Mouse (Mus musculus): ENCODE measurements at regions not wholly inside any gene's neighbourhood (a gene's known extent, or its start where the extent isn't known, plus 50 kb on each side); places are given as distances from the start of the nearest gene placed in this dataset.

GRCm38 (mm10) chr4:4556126-4556525 is 237.0 kb downstream of the Impad1 start:
- H3K9ac ChIP-seq: no peak overlapping the region
- no peaks in the 10 kb centered on the region for H3K36me3 ChIP-seq
- H3K4me3 ChIP-seq: no peak overlapping the region
- H3K27me3 ChIP-seq: no peaks in the 10 kb centered on the region
- no peak overlapping the region for H3K27ac ChIP-seq
- no peaks in the 10 kb centered on the region for H3K9me3 ChIP-seq
- no peak overlapping the region for H3K4me2 ChIP-seq
- no peak for ATAC-seq (ENCODE audit: insufficient number of reproducible peaks, low FRiP score, low TSS enrichment, low read depth)
- WGBS: 65% methylated on average over 12 of the region's 12 CpGs
- no peaks in the 10 kb centered on the region for H3K4me1 ChIP-seq

DNA sequence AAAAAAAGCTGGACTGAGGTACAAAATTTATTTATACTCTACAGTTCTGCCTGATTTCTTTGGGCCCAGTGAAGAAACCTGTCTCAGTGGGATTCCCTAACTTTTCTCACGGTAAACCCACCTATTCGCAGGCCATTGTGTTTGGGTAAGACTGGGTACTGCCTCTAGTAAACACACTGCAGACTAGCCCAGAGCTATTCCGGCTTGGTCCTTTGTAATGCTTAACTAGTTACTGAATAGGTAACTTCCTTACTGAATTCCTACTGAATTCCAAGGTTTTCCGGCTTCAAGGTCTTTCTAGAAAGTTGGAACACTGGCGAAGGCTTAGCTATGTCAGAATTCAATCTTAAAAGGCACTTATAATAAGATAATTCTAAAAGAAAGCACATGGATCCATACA is 242.9 kb downstream of the Impad1 start:
- Histone ChIP-seq H3K4me3 (no peak overlapping the region), H3K36me3 (no peaks in the 10 kb centered on the region), H3K9me3 (no peaks in the 10 kb centered on the region), H3K4me2 (no peak overlapping the region), H3K27me3 (no peaks in the 10 kb centered on the region), H3K27ac (no peak overlapping the region), H3K4me1 (no peaks in the 10 kb centered on the region), H3K9ac (no peak overlapping the region)
- ATAC-seq (ENCODE audit: insufficient number of reproducible peaks, low FRiP score, low TSS enrichment, low read depth): no peak
- WGBS: 90% methylated on average over 5 of the region's 5 CpGs

DNA sequence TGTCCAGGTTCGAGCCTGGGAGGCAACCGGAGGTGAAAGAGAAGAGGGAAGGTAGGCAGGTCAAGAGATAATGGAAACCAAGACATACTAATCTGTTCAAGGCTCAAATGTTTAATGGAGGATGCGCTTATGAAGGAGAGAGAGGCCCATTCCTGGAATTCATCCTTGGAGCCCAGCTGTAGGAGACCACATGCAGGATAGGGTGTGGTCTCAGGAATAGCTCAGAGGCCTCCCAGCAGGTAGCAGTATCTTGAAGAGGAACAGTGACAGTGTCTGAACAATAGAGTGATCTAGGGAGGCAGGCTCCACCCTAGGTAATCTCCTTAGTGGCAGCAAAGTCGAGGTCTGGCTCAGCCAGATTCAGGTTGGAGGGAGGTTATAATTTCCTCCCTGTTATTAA is 243.3 kb downstream of the Impad1 start:
- H3K27me3 ChIP-seq: no peaks in the 10 kb centered on the region
- 85% methylated on average over 4 of the region's 4 CpGs for WGBS
- H3K4me3 ChIP-seq: no peak overlapping the region
- no peak overlapping the region for H3K4me2 ChIP-seq
- no peaks in the 10 kb centered on the region for H3K4me1 ChIP-seq
- H3K36me3 ChIP-seq: no peaks in the 10 kb centered on the region
- no peaks in the 10 kb centered on the region for H3K9me3 ChIP-seq
- H3K9ac ChIP-seq: no peak overlapping the region
- no peak overlapping the region for H3K27ac ChIP-seq
- ATAC-seq (ENCODE audit: insufficient number of reproducible peaks, low FRiP score, low TSS enrichment, low read depth): no peak

DNA sequence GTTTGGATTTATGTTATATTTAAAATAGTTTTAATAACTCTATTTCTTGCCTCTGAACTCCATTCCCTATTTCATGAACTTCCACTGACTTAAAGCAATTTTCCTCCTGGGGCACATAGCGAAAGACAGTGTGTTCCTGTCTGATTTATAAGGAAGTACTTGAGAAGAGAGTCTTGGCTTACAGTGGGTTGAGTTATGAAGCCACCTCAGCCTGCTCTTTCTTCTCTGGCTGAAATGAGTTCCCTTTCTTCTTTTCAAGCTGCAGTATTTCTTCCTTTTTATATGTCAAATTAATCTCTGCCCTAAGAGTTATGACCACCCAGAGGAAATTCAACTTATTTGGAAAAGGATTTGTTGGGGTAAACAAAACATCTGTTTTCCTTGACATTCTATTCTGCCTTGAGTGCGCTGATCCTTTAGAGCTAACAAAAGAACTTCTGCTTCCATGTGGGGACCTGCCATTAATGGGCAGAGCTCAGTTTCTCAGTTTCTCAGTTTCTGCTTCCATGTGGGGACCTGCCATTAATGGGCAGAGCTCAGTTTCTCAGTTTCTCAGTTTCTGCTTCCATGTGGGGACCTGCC is 255.9 kb downstream of the Impad1 start:
- Histone ChIP-seq H3K36me3 (no peaks in the 10 kb centered on the region), H3K4me2 (no peak overlapping the region), H3K4me1 (no peaks in the 10 kb centered on the region), H3K4me3 (no peak overlapping the region), H3K9ac (no peak overlapping the region), H3K9me3 (no peaks in the 10 kb centered on the region), H3K27ac (no peak overlapping the region), H3K27me3 (no peaks in the 10 kb centered on the region)
- ATAC-seq (ENCODE audit: insufficient number of reproducible peaks, low FRiP score, low TSS enrichment, low read depth): no peak
- WGBS: 62% methylated on average over 2 of the region's 2 CpGs

GRCm38 (mm10) chr4:4532196-4532595 is 261.0 kb downstream of the Impad1 start:
- no peak for ATAC-seq (ENCODE audit: insufficient number of reproducible peaks, low FRiP score, low TSS enrichment, low read depth)
- Histone ChIP-seq H3K27ac (no peak overlapping the region), H3K9me3 (no peaks in the 10 kb centered on the region), H3K9ac (no peak overlapping the region), H3K4me2 (no peak overlapping the region), H3K36me3 (no peaks in the 10 kb centered on the region), H3K27me3 (no peaks in the 10 kb centered on the region), H3K4me1 (no peaks in the 10 kb centered on the region), H3K4me3 (no peak overlapping the region)
- WGBS: 58% methylated on average over 4 of the region's 4 CpGs

- ATAC-seq (ENCODE audit: insufficient number of reproducible peaks, low FRiP score, low TSS enrichment, low read depth): no peak
- no peak overlapping the region for H3K27ac ChIP-seq
- H3K4me2 ChIP-seq: no peak overlapping the region
- H3K9ac ChIP-seq: no peak overlapping the region
- no peaks in the 10 kb centered on the region for H3K36me3 ChIP-seq
- no peaks in the 10 kb centered on the region for H3K27me3 ChIP-seq
- no peaks in the 10 kb centered on the region for H3K4me1 ChIP-seq
- H3K4me3 ChIP-seq: no peak overlapping the region
- 84% methylated on average over 12 of the region's 12 CpGs for WGBS
- no peaks in the 10 kb centered on the region for H3K9me3 ChIP-seq
Measured at GRCm38 (mm10) chr4:4528311-4528710, 264.8 kb downstream of the Impad1 start.

- WGBS: 70% methylated on average over 2 of the region's 2 CpGs
- H3K4me3 ChIP-seq: no peak overlapping the region
- no peaks in the 10 kb centered on the region for H3K27me3 ChIP-seq
- H3K4me1 ChIP-seq: no peaks in the 10 kb centered on the region
- no peak overlapping the region for H3K27ac ChIP-seq
- H3K9me3 ChIP-seq: no peaks in the 10 kb centered on the region
- H3K4me2 ChIP-seq: no peak overlapping the region
- H3K36me3 ChIP-seq: no peaks in the 10 kb centered on the region
- no peak for ATAC-seq (ENCODE audit: insufficient number of reproducible peaks, low FRiP score, low TSS enrichment, low read depth)
- H3K9ac ChIP-seq: no peak overlapping the region
Measured at GRCm38 (mm10) chr4:4521757-4522156, 271.4 kb downstream of the Impad1 start.

- no peaks in the 10 kb centered on the region for H3K27me3 ChIP-seq
Measured at GRCm38 (mm10) chr4:4518741-4519140, 274.4 kb downstream of the Impad1 start.

DNA sequence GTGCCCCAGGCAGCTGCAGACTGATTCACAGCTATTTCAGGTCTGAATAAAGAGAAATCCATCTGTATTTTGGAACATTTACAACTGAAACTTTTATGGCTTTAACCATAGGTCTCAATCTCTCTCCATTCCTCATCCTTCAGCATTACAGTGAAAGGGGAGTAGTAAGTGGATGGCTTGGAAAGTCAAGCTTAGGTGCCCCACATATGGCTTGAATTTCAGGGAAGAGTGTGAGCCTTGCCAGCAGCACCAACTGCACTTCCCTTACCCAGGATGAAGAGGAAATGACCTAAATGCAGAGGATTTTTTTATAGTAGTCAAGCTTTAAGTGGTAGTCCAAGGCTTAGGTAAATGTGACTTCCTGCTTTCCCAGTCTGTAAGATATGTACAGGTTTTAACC is 279.8 kb downstream of the Impad1 start:
- ATAC-seq (ENCODE audit: insufficient number of reproducible peaks, low FRiP score, low TSS enrichment, low read depth): no peak

More at GRCm38 (mm10) chr4:4518741-4519140, 274.4 kb downstream of the Impad1 start:
- Histone ChIP-seq H3K27ac (no peak overlapping the region), H3K4me2 (no peak overlapping the region), H3K9me3 (no peaks in the 10 kb centered on the region), H3K9ac (no peak overlapping the region), H3K4me3 (no peak overlapping the region), H3K4me1 (no peaks in the 10 kb centered on the region), H3K36me3 (no peaks in the 10 kb centered on the region)
- no peak for ATAC-seq (ENCODE audit: insufficient number of reproducible peaks, low FRiP score, low TSS enrichment, low read depth)
- WGBS: 79% methylated on average over 2 of the region's 2 CpGs

DNA sequence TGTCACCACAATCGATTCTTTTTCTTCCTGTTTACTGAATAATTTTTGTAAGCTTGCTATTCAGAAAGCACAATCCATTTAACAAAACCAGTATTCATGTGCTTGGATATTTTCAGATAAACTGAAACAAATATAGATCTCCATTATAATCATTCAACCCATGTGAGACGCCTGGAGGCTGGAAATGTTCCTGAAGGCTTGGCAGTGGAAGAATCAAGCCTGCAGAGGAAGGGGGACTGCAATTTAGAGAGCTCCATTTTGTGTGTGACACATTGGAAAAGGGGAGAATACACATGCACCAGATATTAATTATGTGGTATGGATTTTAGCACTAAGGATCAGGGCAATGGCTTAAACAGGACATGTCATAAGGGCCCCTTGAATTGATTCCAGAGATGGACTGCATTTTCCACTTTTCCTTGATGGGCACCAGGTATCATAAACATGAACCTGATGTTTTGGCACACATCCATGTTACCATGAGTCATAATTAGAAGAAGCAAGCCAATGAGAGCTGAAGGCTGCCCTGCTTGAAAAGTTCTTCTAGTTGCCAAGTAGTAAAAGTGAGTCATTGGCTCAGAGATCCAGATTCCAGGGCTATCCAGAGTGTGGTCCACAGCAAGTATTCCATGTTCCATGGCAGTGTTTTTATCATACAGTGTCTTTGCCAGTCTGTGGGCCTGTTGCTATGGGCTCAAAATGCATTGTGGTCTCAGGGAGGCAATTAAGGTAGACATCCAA is 282.8 kb downstream of the Impad1 start:
- Histone ChIP-seq H3K4me1 (peaks cover 10% of the 10 kb centered on the region; the same call in 1 of the 2 replicates), H3K27me3 (no peaks in the 10 kb centered on the region), H3K27ac (peak overlapping the region; percentile 57), H3K9me3 (no peaks in the 10 kb centered on the region), H3K4me3 (no peak overlapping the region), H3K36me3 (no peaks in the 10 kb centered on the region), H3K9ac (no peak overlapping the region), H3K4me2 (no peak overlapping the region)
- no peak for ATAC-seq (ENCODE audit: insufficient number of reproducible peaks, low FRiP score, low TSS enrichment, low read depth)
- WGBS: 65% methylated on average over 2 of the region's 2 CpGs

More for the DNA sequence above, 279.8 kb downstream of the Impad1 start:
- Histone ChIP-seq H3K4me2 (no peak overlapping the region), H3K36me3 (no peaks in the 10 kb centered on the region), H3K4me1 (peaks cover 10% of the 10 kb centered on the region; the same call in 1 of the 2 replicates), H3K27me3 (no peaks in the 10 kb centered on the region), H3K9me3 (no peaks in the 10 kb centered on the region), H3K27ac (0 out of 2 replicates have a peak overlapping the region, but pooled peaks have one; percentile 54), H3K9ac (no peak overlapping the region), H3K4me3 (no peak overlapping the region)

GRCm38 (mm10) chr4:4509296-4509695 is 283.9 kb downstream of the Impad1 start:
- Histone ChIP-seq H3K4me2 (no peak overlapping the region), H3K9ac (no peak overlapping the region), H3K4me3 (no peak overlapping the region), H3K9me3 (no peaks in the 10 kb centered on the region), H3K27ac (peak overlapping the region; percentile 79), H3K36me3 (no peaks in the 10 kb centered on the region), H3K27me3 (no peaks in the 10 kb centered on the region), H3K4me1 (peaks cover 10% of the 10 kb centered on the region; the same call in 1 of the 2 replicates)
- peak; percentile 83 for ATAC-seq (ENCODE audit: insufficient number of reproducible peaks, low FRiP score, low TSS enrichment, low read depth)
- 49% methylated on average over 3 of the region's 3 CpGs for WGBS

DNA sequence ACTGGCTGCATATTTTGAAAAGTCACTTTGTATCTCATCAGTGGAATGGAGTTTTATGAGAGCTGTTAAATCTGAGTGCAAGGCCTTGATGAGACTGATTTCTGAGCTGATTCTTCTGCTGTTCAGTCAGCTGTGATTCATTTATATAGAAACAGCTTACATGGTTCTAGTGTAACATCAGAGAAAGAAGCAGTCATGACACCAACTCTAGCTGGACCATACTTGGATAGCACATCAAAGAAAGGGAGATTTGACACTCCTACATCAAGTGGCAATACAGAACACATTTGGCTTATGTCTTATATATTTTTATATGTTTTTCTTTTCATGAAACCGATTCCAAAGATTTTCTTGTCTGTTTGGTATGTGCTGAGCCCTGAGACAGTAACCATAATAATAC is 296.0 kb downstream of the Impad1 start:
- H3K27me3 ChIP-seq: no peaks in the 10 kb centered on the region
- H3K36me3 ChIP-seq: no peaks in the 10 kb centered on the region
- no peak overlapping the region for H3K27ac ChIP-seq
- H3K9ac ChIP-seq: no peak overlapping the region
- no peak for ATAC-seq (ENCODE audit: insufficient number of reproducible peaks, low FRiP score, low TSS enrichment, low read depth)
- H3K9me3 ChIP-seq: no peaks in the 10 kb centered on the region
- H3K4me2 ChIP-seq: no peak overlapping the region
- H3K4me1 ChIP-seq: no peaks in the 10 kb centered on the region
- WGBS: 73% methylated on average over 1 of the region's 1 CpGs
- no peak overlapping the region for H3K4me3 ChIP-seq

Data from limb, embryonic 15.5 days (tissue).